Mouse (Mus musculus): ENCODE results near the gene Sp7.

- TF ChIP-seq POLR2A (IDR thresholded peaks at IDR 0.05; ENCODE audit: borderline replicate concordance, insufficient read depth, low read length) (no peak), CTCF (IDR thresholded peaks at IDR 0.05; ENCODE audit: borderline replicate concordance, insufficient read depth, low read depth, low read length) (no peak)
Observed at GRCm38 (mm10) chr15:102409286-102409685, 42.3 kb upstream of the Sp7 start.

All from cerebellum, adult 2 months (tissue).